Mouse (Mus musculus): ENCODE results near the gene Cand2. TPM values are rescaled to one million over a fixed set of nuclear protein-coding genes. Genes with fewer than 3 reads are reported as not detected.
A peak's percentile ranks its signal among the peaks of the same experiment; 100 is the strongest.
"Not testable (repeated sequence)": the region's sequence is repeated elsewhere in the genome, so short reads cannot be mapped to it uniquely, and the experiment has no call there.

Gene Cand2
- polyA plus RNA-seq, 1 experiment from 2014 or later, result 11.4 TPM

DNA sequence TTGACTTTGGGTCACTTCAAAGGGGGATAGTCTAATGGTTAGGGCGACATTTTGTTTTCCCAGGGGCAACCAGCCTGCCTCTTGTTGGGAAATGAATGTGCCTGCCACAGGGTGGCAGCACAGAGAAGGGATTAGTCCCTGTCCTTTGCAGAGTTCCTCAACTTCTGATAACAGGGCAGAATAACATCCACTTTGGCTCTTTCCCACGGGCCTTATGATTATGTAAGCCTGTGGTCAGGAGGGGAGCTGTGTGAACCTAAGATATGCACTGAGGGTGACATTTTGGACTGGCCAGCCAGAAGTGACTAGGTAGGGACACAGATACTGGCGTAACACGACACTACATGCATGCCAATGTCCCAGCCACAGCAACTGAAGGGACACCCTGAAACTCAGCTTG, 39.8 kb downstream of the Cand2 start:
- H3K9ac ChIP-seq, result no peak overlapping the region
- no peaks in the 10 kb centered on the region for H3K9me3 ChIP-seq
- H3K27ac ChIP-seq, result no peak overlapping the region
- H3K4me3 ChIP-seq, result no peak overlapping the region
- no peaks in the 10 kb centered on the region for H3K4me1 ChIP-seq
- ATAC-seq (replicated peaks), result no peak
- no peak overlapping the region for H3K4me2 ChIP-seq
- no peaks in the 10 kb centered on the region for H3K36me3 ChIP-seq (replicated peaks)
- H3K27me3 ChIP-seq (replicated peaks), result no peaks in the 10 kb centered on the region
- 32% methylated on average over 4 of the region's 4 CpGs for WGBS

DNA sequence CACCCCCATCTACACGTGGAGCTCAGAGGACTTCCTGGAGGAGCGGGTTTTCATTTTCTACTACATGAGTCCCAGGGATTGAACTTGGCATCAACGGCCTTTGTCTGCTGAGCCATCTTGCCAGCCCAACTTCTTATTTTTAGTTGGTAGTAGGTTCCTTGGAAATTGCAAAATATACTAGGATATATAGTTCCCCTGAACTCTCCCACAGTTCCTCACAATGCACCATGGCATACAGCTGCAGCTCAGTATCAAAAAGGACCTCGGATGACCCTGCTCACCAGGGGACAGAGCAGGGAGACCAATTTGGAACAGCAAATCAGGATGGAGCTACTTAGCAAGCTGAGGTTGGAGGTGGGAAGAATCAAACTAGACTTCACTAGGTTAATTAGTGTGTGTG, 40.7 kb downstream of the Cand2 start:
- H3K4me2 ChIP-seq, result no peak overlapping the region
- H3K4me1 ChIP-seq, result no peaks in the 10 kb centered on the region
- H3K4me3 ChIP-seq, result no peak overlapping the region
- H3K27me3 ChIP-seq (replicated peaks), result no peaks in the 10 kb centered on the region
- no peak overlapping the region for H3K9ac ChIP-seq
- H3K36me3 ChIP-seq (replicated peaks), result no peaks in the 10 kb centered on the region
- no peak overlapping the region for H3K27ac ChIP-seq
- ATAC-seq (replicated peaks), result no peak
- H3K9me3 ChIP-seq, result no peaks in the 10 kb centered on the region
- WGBS, result 79% methylated on average over 4 of the region's 4 CpGs

- Histone ChIP-seq H3K27me3 (replicated peaks) (no peaks in the 10 kb centered on the region), H3K9ac (no peak overlapping the region), H3K9me3 (no peaks in the 10 kb centered on the region), H3K4me2 (no peak overlapping the region), H3K27ac (no peak overlapping the region), H3K4me3 (no peak overlapping the region), H3K36me3 (replicated peaks) (no peaks in the 10 kb centered on the region), H3K4me1 (no peaks in the 10 kb centered on the region)
- WGBS, result 74% methylated on average over 2 of the region's 2 CpGs
- ATAC-seq (replicated peaks), result no peak
Observed at GRCm38 (mm10) chr6:115818129-115818528, 43.8 kb downstream of the Cand2 start.

GRCm38 (mm10) chr6:115821216-115821993, 47.1 kb downstream of the Cand2 start:
- no peaks in the 10 kb centered on the region for H3K9me3 ChIP-seq
- H3K4me2 ChIP-seq, result no peak overlapping the region
- WGBS, result 86% methylated on average over 8 of the region's 8 CpGs
- H3K36me3 ChIP-seq (replicated peaks), result no peaks in the 10 kb centered on the region
- no peak overlapping the region for H3K4me3 ChIP-seq
- no peak overlapping the region for H3K9ac ChIP-seq
- 0 out of 2 replicates have a peak, but pooled peaks cover 4% of the 10 kb centered on the region for H3K4me1 ChIP-seq
- no peaks in the 10 kb centered on the region for H3K27me3 ChIP-seq (replicated peaks)
- ATAC-seq (replicated peaks), result no peak
- H3K27ac ChIP-seq, result no peak overlapping the region

DNA sequence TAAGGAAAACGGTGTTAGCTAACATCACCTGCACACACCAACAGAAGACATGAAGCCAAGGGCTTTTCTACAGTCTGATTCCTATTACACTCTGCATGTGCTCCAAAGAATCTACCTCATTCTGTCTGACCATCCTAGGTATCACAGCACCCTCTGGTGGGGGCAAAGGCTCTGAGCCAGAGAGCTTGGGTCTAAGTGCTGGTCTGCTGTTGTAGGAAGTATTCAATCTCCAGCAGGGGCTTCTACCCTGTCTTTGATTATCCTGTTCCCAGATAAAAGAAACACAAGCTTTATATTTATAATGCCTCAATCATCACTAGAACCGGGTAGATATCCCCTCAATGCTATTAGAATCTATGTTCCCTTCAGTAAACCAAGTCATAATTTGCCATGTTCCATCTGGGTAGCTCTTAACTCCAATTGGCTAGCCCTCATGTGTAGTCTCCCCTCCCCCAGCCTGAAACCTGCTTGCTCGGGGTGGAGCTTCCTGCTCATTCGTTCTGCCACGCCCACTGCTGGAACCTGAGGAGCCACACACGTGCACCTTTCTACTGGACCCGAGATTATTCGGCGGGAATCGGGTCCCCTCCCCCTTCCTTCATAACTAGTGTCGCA, 49.6 kb downstream of the Cand2 start:
- H3K9me3 ChIP-seq; H3K27ac ChIP-seq; H3K4me1 ChIP-seq; H3K36me3 ChIP-seq (replicated peaks); H3K9ac ChIP-seq; H3K27me3 ChIP-seq (replicated peaks): not testable (repeated sequence)
- ATAC-seq (replicated peaks), result peak; percentile 83
- 3% methylated on average over 5 of the region's 11 CpGs for WGBS
- Histone ChIP-seq H3K4me3 (peak overlapping the region; percentile 15; the same call in 1 of the 2 replicates), H3K4me2 (peak overlapping the region; percentile 30)

GRCm38 (mm10) chr6:115830779-115831601, 56.7 kb downstream of the Cand2 start:
- Histone ChIP-seq H3K36me3 (replicated peaks) (no peaks in the 10 kb centered on the region), H3K27me3 (replicated peaks) (no peaks in the 10 kb centered on the region), H3K27ac (no peak overlapping the region), H3K4me1 (no peaks in the 10 kb centered on the region), H3K4me3 (no peak overlapping the region), H3K9ac (no peak overlapping the region), H3K4me2 (no peak overlapping the region), H3K9me3 (no peaks in the 10 kb centered on the region)
- WGBS, result 85% methylated on average over 6 of the region's 6 CpGs
- ATAC-seq (replicated peaks), result no peak

DNA sequence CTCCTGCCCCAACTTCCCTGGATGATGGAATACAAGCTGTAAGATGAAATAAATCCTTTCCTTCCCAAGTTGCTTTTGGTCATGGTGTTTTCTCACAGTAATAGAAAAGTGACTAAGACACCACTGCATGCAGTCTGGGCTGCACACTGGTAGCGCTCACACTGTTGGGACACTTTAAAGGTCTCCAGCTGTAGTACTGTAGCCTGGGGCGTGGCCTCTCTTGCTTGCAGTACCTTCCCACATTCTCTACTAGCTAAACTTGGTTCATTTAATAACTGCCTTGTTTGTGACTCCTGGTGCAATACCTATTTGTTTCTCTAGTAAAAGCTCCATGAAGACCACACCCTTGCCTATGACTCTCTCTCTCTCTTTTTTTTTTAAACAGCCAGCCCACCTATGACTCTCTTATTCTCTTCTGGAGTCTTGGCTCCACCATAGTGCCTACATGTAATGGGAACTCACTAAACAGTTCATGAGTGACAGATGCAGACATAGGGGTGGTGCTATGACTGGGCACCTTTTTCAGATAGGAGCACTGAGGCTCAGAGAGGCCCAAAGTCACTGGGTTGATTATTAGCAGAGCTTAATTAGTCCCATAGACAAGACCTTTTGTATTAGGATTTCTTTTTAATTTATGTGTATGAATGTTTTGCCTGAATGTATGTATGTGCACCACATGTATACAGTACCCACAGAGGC, 58.0 kb downstream of the Cand2 start:
- no peak overlapping the region for H3K27ac ChIP-seq
- WGBS, result 88% methylated on average over 2 of the region's 2 CpGs
- no peak overlapping the region for H3K4me3 ChIP-seq
- no peaks in the 10 kb centered on the region for H3K9me3 ChIP-seq
- no peaks in the 10 kb centered on the region for H3K27me3 ChIP-seq (replicated peaks)
- no peaks in the 10 kb centered on the region for H3K36me3 ChIP-seq (replicated peaks)
- no peak overlapping the region for H3K4me2 ChIP-seq
- H3K4me1 ChIP-seq, result 0 out of 2 replicates have a peak, but pooled peaks cover 4% of the 10 kb centered on the region
- H3K9ac ChIP-seq, result no peak overlapping the region
- no peak for ATAC-seq (replicated peaks)

DNA sequence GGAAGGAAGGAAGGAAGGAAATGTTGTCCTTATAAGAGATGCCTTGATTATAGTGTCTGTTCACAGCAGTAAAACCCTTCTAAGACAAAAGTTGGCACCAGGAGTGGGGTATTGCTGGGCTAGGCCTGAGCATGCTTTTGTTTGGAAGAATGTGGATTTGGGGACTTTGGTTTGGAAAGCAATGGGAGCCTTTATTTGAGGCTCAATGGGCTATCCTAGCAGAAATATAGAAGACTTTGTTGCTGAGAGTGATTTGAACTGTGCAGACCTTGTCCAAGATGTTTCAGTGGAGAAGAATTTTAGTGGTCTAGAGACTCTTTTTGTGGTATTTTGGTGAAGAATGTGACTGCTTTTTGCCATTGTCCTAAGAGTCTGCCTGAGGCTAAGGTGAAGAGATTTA, 59.5 kb downstream of the Cand2 start:
- Histone ChIP-seq H3K27ac (no peak overlapping the region), H3K9me3 (no peaks in the 10 kb centered on the region), H3K4me2 (no peak overlapping the region), H3K4me3 (no peak overlapping the region), H3K36me3 (replicated peaks) (no peaks in the 10 kb centered on the region), H3K27me3 (replicated peaks) (no peaks in the 10 kb centered on the region), H3K4me1 (peaks cover 16% of the 10 kb centered on the region; the same call in 1 of the 2 replicates), H3K9ac (no peak overlapping the region)
- ATAC-seq (replicated peaks), result no peak

- Histone ChIP-seq H3K27ac (peak within 1 kb of the TSS; percentile 65; the same call in 1 of the 2 replicates), H3K9ac (peak within 1 kb of the TSS; percentile 35), H3K36me3 (replicated peaks) (no peaks in the 10 kb centered on the region; the same call in 1 of the 2 replicates), H3K4me3 (peak within 1 kb of the TSS; percentile 40), H3K9me3 (no peaks in the 10 kb centered on the region), H3K4me1 (peaks cover 16% of the 10 kb centered on the region; the same call in 1 of the 2 replicates), H3K4me2 (peak within 1 kb of the TSS; percentile 76), H3K27me3 (replicated peaks) (no peaks in the 10 kb centered on the region)
- under 1% methylated on average over 19 of the region's 19 CpGs for WGBS
- ATAC-seq (replicated peaks), result peak; percentile 96
Observed at GRCm38 (mm10) chr6:115838161-115838597, 63.8 kb downstream of the Cand2 start, which contains the start of gene Efcab12. Efcab12 (minus strand) TSS chr6:115838412.

GRCm38 (mm10) chr6:115838745-115839144, 64.4 kb downstream of the Cand2 start:
- Histone ChIP-seq H3K4me3 (peak overlapping the region; percentile 40), H3K4me1 (peaks cover 16% of the 10 kb centered on the region; the same call in 1 of the 2 replicates), H3K9ac (no peak overlapping the region), H3K36me3 (replicated peaks) (no peaks in the 10 kb centered on the region; the same call in 1 of the 2 replicates), H3K27ac (no peak overlapping the region), H3K4me2 (peak overlapping the region; percentile 76), H3K9me3 (no peaks in the 10 kb centered on the region), H3K27me3 (replicated peaks) (no peaks in the 10 kb centered on the region)
- ATAC-seq (replicated peaks), result peak; percentile 49
- 61% methylated on average over 5 of the region's 5 CpGs for WGBS

DNA sequence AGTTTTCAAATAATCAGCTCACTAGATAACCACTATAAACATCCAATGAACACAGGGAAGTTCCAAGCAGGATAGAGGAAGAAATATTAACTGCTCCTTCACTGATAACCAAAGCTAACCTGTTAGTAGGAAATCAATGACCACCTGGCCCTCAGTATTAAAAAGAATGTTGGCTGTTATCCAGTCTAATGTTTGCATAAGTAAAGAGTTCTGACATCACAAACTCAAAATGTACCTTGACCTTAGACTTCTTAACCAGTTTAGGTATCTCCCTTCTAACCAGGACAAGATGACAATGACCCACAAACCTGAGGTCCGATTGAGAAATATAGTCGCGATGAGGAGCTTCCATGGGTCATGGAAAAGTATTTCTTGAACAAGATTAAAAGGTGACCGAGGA, 70.7 kb downstream of the Cand2 start:
- Histone ChIP-seq H3K27me3 (replicated peaks) (no peaks in the 10 kb centered on the region), H3K9ac (no peak overlapping the region), H3K4me1 (no peaks in the 10 kb centered on the region), H3K36me3 (replicated peaks) (peaks cover 5% of the 10 kb centered on the region; the same call in 1 of the 2 replicates), H3K27ac (no peak overlapping the region), H3K4me3 (no peak overlapping the region), H3K4me2 (no peak overlapping the region), H3K9me3 (no peaks in the 10 kb centered on the region)
- ATAC-seq (replicated peaks), result no peak
- WGBS, result 94% methylated on average over 4 of the region's 4 CpGs
